Mouse (Mus musculus) myocyte (in vitro differentiated cells): Measurements from ENCODE around the gene Slc1a3. TPM values are rescaled to one million over a fixed set of nuclear protein-coding genes. Genes with fewer than 3 reads are reported as not detected.

ENCODE experiments used
- H3K27me3 ChIP-seq: one replicate; pipeline ENCODE4 v1.6.1; 2011; ENCODE audit not compliant: control insufficient read depth, insufficient read depth, insufficient read length
- H3K36me3 ChIP-seq: one replicate; pipeline ENCODE4 v1.6.1; 2011; ENCODE audit not compliant: control insufficient read depth, insufficient read depth
- H3K4me2 ChIP-seq: one replicate; pipeline ENCODE4 v1.6.1; 2011; ENCODE audit warnings: low read depth, control low read depth
- H3K4me3 ChIP-seq: one replicate; pipeline ENCODE4 v1.5.1; 2011; ENCODE audit warnings: mild to moderate bottlenecking, control low read depth, moderate library complexity
- H3K79me2 ChIP-seq: one replicate; pipeline ENCODE4 v1.6.1; 2011; ENCODE audit not compliant: control insufficient read depth, insufficient read depth
- H3ac ChIP-seq: one replicate; pipeline ENCODE4 v1.6.1; 2011; ENCODE audit not compliant: control insufficient read depth, insufficient read length
- CEBPB ChIP-seq: IDR thresholded peaks from 2 replicates; pipeline ENCODE4 v1.6.1; 2011; ENCODE audit warnings: mild to moderate bottlenecking, moderate library complexity; ENCODE audit not compliant: poor library complexity, insufficient read depth, severe bottlenecking
- E2F4 ChIP-seq: IDR thresholded peaks from one replicate; pipeline ENCODE4 v1.6.1; 2011; ENCODE audit warnings: mild to moderate bottlenecking, control low read depth, moderate library complexity; ENCODE audit not compliant: insufficient read depth
- MAX ChIP-seq: IDR thresholded peaks from one replicate; pipeline ENCODE4 v1.6.1; 2011; ENCODE audit warnings: low read depth, mild to moderate bottlenecking, control low read depth
- MYOD1 ChIP-seq, 3 experiments: IDR thresholded peaks; one replicate each; pipeline ENCODE4 v1.6.1; 2011; ENCODE audit warnings: control low read depth in 2 of 3, low read depth in 2 of 3, mild to moderate bottlenecking in 2 of 3, moderate library complexity in 1 of 3; ENCODE audit not compliant: insufficient read length in 2 of 3, control insufficient read depth in 1 of 3
- MYOG ChIP-seq, 3 experiments: IDR thresholded peaks; one replicate each; pipeline ENCODE4 v1.6.1; 2011; ENCODE audit warnings: control low read depth in 2 of 3, low read depth in 2 of 3, mild to moderate bottlenecking in 2 of 3; ENCODE audit not compliant: insufficient read length in 2 of 3, control insufficient read depth in 1 of 3, insufficient read depth in 1 of 3
- POLR2A ChIP-seq: IDR thresholded peaks from one replicate; pipeline ENCODE4 v1.6.1; 2011; ENCODE audit warnings: low read depth, mild to moderate bottlenecking, control low read depth, moderate library complexity; ENCODE audit not compliant: insufficient read length
- POLR2AphosphoS2 ChIP-seq: IDR thresholded peaks from one replicate; pipeline ENCODE4 v1.6.1; 2011; ENCODE audit warnings: low read depth, control low read depth; ENCODE audit not compliant: insufficient read length
- REST ChIP-seq: IDR thresholded peaks from one replicate; pipeline ENCODE4 v1.6.1; 2011; ENCODE audit warnings: mild to moderate bottlenecking, control low read depth, moderate library complexity; ENCODE audit not compliant: insufficient read depth, insufficient read length
- SRF ChIP-seq: IDR thresholded peaks from one replicate; pipeline ENCODE4 v1.6.1; 2011; ENCODE audit warnings: low read depth; ENCODE audit not compliant: control insufficient read depth, insufficient read length
- TCF12 ChIP-seq: IDR thresholded peaks from one replicate; pipeline ENCODE4 v1.6.1; 2011; ENCODE audit warnings: mild to moderate bottlenecking, control low read depth; ENCODE audit not compliant: poor library complexity, insufficient read depth, severe bottlenecking
- TCF3 ChIP-seq: IDR thresholded peaks from one replicate; pipeline ENCODE4 v1.6.1; 2011; ENCODE audit warnings: low read depth, control low read depth; ENCODE audit not compliant: insufficient read length
- USF1 ChIP-seq: IDR thresholded peaks from one replicate; pipeline ENCODE4 v1.6.1; 2011; ENCODE audit warnings: low read depth, mild to moderate bottlenecking, control low read depth, moderate library complexity
- polyA plus RNA-seq: library from polyadenylated mRNA; unstranded; fragments of >200 nt; fragmentation: generic; extraction: Trizol; gene quantifications from one replicate; pipeline ENCODE4 v1.2.1, GENCODE M21; 2012; ENCODE audit warnings: missing spikeins

Gene Slc1a3
- polyA plus RNA-seq, 1 experiment = 0.47 TPM

GRCm38 (mm10) chr15:8601312-8602146 is 109.0 kb downstream of the Slc1a3 start:
- Histone ChIP-seq H3K79me2 (no peaks in the 10 kb centered on the region), H3K4me3 (no peak overlapping the region), H3K4me2 (no peak overlapping the region), H3K36me3 (no peaks in the 10 kb centered on the region), H3K27me3 (no peaks in the 10 kb centered on the region), H3ac (no peak overlapping the region)
- no peak for TF ChIP-seq CEBPB
- no peak for TF ChIP-seq TCF3
- TF ChIP-seq MYOD1 (IDR thresholded peaks at IDR 0.05; ENCODE audit: control insufficient read depth in 1 of 3, insufficient read length in 2 of 3, low read depth in 2 of 3) = no peak
- no peak for TF ChIP-seq E2F4
- no peak for TF ChIP-seq USF1
- TF ChIP-seq MAX = no peak
- no peak for TF ChIP-seq SRF
- TF ChIP-seq REST = no peak
- no peak for TF ChIP-seq POLR2A
- TF ChIP-seq POLR2AphosphoS2 = no peak
- TF ChIP-seq TCF12 = no peak
- TF ChIP-seq MYOG (IDR thresholded peaks at IDR 0.05; ENCODE audit: control insufficient read depth in 1 of 3, insufficient read depth in 1 of 3, insufficient read length in 2 of 3, low read depth in 2 of 3) = no peak

GRCm38 (mm10) chr15:8596375-8596900 is 114.1 kb downstream of the Slc1a3 start:
- no peaks in the 10 kb centered on the region for H3K79me2 ChIP-seq
- H3K4me2 ChIP-seq = no peak overlapping the region
- H3K27me3 ChIP-seq = no peaks in the 10 kb centered on the region
- H3ac ChIP-seq = no peak overlapping the region
- TF ChIP-seq CEBPB (no peak), MAX (no peak), USF1 (no peak), MYOD1 (IDR thresholded peaks at IDR 0.05; ENCODE audit: control insufficient read depth in 1 of 3, insufficient read length in 2 of 3, low read depth in 2 of 3) (no peak), POLR2A (no peak), TCF12 (no peak)
- no peaks in the 10 kb centered on the region for H3K36me3 ChIP-seq
- no peak overlapping the region for H3K4me3 ChIP-seq

GRCm38 (mm10) chr15:8595226-8595625 is 115.3 kb downstream of the Slc1a3 start:
- Histone ChIP-seq H3K4me2 (no peak overlapping the region), H3K4me3 (no peak overlapping the region), H3K79me2 (no peaks in the 10 kb centered on the region), H3K27me3 (no peaks in the 10 kb centered on the region), H3K36me3 (no peaks in the 10 kb centered on the region), H3ac (no peak overlapping the region)
- TF ChIP-seq TCF3 = no peak
- no peak for TF ChIP-seq MAX
- no peak for TF ChIP-seq POLR2A
- TF ChIP-seq CEBPB = no peak
- no peak for TF ChIP-seq MYOG (IDR thresholded peaks at IDR 0.05; ENCODE audit: control insufficient read depth in 1 of 3, insufficient read depth in 1 of 3, insufficient read length in 2 of 3, low read depth in 2 of 3)
- TF ChIP-seq REST = no peak
- no peak for TF ChIP-seq E2F4
- TF ChIP-seq TCF12 = no peak
- TF ChIP-seq MYOD1 (IDR thresholded peaks at IDR 0.05; ENCODE audit: control insufficient read depth in 1 of 3, insufficient read length in 2 of 3, low read depth in 2 of 3) = no peak
- TF ChIP-seq USF1 = no peak
- TF ChIP-seq POLR2AphosphoS2 = no peak
- TF ChIP-seq SRF = no peak

- Histone ChIP-seq H3ac (no peak overlapping the region), H3K4me3 (no peak overlapping the region), H3K36me3 (no peaks in the 10 kb centered on the region), H3K4me2 (peak overlapping the region; percentile 70), H3K27me3 (no peaks in the 10 kb centered on the region), H3K79me2 (no peaks in the 10 kb centered on the region)
- TF ChIP-seq TCF3 = no peak
- TF ChIP-seq MAX = no peak
- TF ChIP-seq CEBPB = no peak
- no peak for TF ChIP-seq POLR2A
- no peak for TF ChIP-seq TCF12
- TF ChIP-seq MYOG (IDR thresholded peaks at IDR 0.05; ENCODE audit: control insufficient read depth in 1 of 3, insufficient read depth in 1 of 3, insufficient read length in 2 of 3, low read depth in 2 of 3) = no peak
Measured at GRCm38 (mm10) chr15:8589503-8590116, 121.0 kb downstream of the Slc1a3 start.

GRCm38 (mm10) chr15:8588065-8588464 is 122.5 kb downstream of the Slc1a3 start:
- Histone ChIP-seq H3K27me3 (no peaks in the 10 kb centered on the region), H3K36me3 (no peaks in the 10 kb centered on the region), H3K79me2 (no peaks in the 10 kb centered on the region), H3ac (no peak overlapping the region), H3K4me2 (no peak overlapping the region), H3K4me3 (no peak overlapping the region)
- TF ChIP-seq E2F4 = no peak
- TF ChIP-seq USF1 = no peak
- TF ChIP-seq MYOD1 (IDR thresholded peaks at IDR 0.05; ENCODE audit: control insufficient read depth in 1 of 3, insufficient read length in 2 of 3, low read depth in 2 of 3) = no peak
- no peak for TF ChIP-seq REST
- no peak for TF ChIP-seq CEBPB
- no peak for TF ChIP-seq MYOG (IDR thresholded peaks at IDR 0.05; ENCODE audit: control insufficient read depth in 1 of 3, insufficient read depth in 1 of 3, insufficient read length in 2 of 3, low read depth in 2 of 3)
- TF ChIP-seq MAX = no peak
- TF ChIP-seq POLR2AphosphoS2 = no peak
- TF ChIP-seq POLR2A = no peak
- TF ChIP-seq SRF = no peak
- TF ChIP-seq TCF12 = no peak
- no peak for TF ChIP-seq TCF3
